In genomic region chr2:77274976-77275641, GRCm38 (mm10) we compare ENCODE assay signal across 15 mouse cellular contexts. TPM values are rescaled to one million over a fixed set of nuclear protein-coding genes. Genes with fewer than 3 reads are reported as not detected.
DNase-seq lines count a peak whose midpoint lies in the region; ATAC-seq and TF ChIP-seq lines count a peak whose summit lies in the region.
"Had no signal": no experiment of that assay in that cellular context is flagged by ENCODE, and none has a peak within 500 bp of the region (broad histone marks: within the 10 kb centered on the region; RNA-seq: fewer than 3 reads in every experiment).

No protein-coding gene starts in this region.

- H3K36me3 ChIP-seq in kidney, embryonic 16.5 days (ENCODE audit: insufficient read depth, low read length), result no peaks in the 10 kb centered on the region; the same call in 1 of the 2 replicates
- H3K36me3 ChIP-seq in small intestine, adult 2 months (ENCODE audit: control insufficient read depth, insufficient read depth, low read length), result no peaks in the 10 kb centered on the region
- H3K36me3 ChIP-seq: hindbrain, embryonic 15.5 days; limb, embryonic 12.5 days; liver, embryonic 13.5 days; midbrain, embryonic 15.5 days had no signal

- no peak overlapping the region for H3K9ac ChIP-seq in kidney, embryonic 16.5 days (replicated peaks; ENCODE audit: low read length)
- H3K9ac ChIP-seq: hindbrain, embryonic 15.5 days; limb, embryonic 12.5 days; liver, embryonic 13.5 days; midbrain, embryonic 15.5 days had no signal

- TF ChIP-seq CTCF in gastrocnemius, adult 2 months (IDR thresholded peaks at IDR 0.05), result no peak
- TF ChIP-seq CTCF in small intestine, adult 2 months (IDR thresholded peaks at IDR 0.05; ENCODE audit: extremely low read depth, insufficient read length, insufficient replicate concordance, low read depth, low read length), result no peak

- no peak for TF ChIP-seq POLR2A in small intestine, adult 2 months (IDR thresholded peaks at IDR 0.05; ENCODE audit: low read depth, low read length)

- peak overlapping the region; percentile 57 for H3K27ac ChIP-seq in gastrocnemius, adult 2 months
- peak overlapping the region; percentile 74 for H3K27ac ChIP-seq in kidney, embryonic 16.5 days (ENCODE audit: low read length)
- H3K27ac ChIP-seq in small intestine, adult 2 months (ENCODE audit: insufficient read depth, low read depth, low read length), result peak overlapping the region; percentile 36; the same call in 1 of the 2 replicates
- H3K27ac ChIP-seq: hindbrain, embryonic 15.5 days; limb, embryonic 12.5 days; liver, embryonic 13.5 days; midbrain, embryonic 15.5 days had no signal

- H3K4me1 ChIP-seq in kidney, embryonic 16.5 days (ENCODE audit: insufficient read depth, low read length), result peaks cover 39% of the 10 kb centered on the region
- H3K4me1 ChIP-seq in small intestine, adult 2 months (ENCODE audit: control insufficient read depth, insufficient read depth, insufficient read length, low read length), result peaks cover 17% of the 10 kb centered on the region; the same call in 1 of the 2 replicates

- no peaks in the 10 kb centered on the region for H3K27me3 ChIP-seq in kidney, embryonic 16.5 days (ENCODE audit: insufficient read depth, low read length)
- H3K27me3 ChIP-seq in small intestine, adult 2 months (ENCODE audit: control insufficient read depth, insufficient read depth, low read length), result no peaks in the 10 kb centered on the region
- H3K27me3 ChIP-seq: hindbrain, embryonic 15.5 days; limb, embryonic 12.5 days; midbrain, embryonic 15.5 days had no signal

- intact Hi-C loops in gastrocnemius, adult 2 months (cut with DNase I), result no loop called here

- no peak overlapping the region for H3K4me3 ChIP-seq in gastrocnemius, adult 2 months
- H3K4me3 ChIP-seq in kidney, embryonic 16.5 days (ENCODE audit: low read length), result no peak overlapping the region
- H3K4me3 ChIP-seq in small intestine, adult 2 months (ENCODE audit: low read depth, low read length), result no peak overlapping the region
- H3K4me3 ChIP-seq: erythroblast, embryonic 14.5 days; hindbrain, embryonic 15.5 days; limb, embryonic 12.5 days; liver, embryonic 13.5 days; midbrain, embryonic 15.5 days had no signal

- WGBS in kidney, embryonic 16.5 days, result 66% methylated on average over 9 of the region's 9 CpGs
- WGBS in small intestine, adult 2 months, result 41% methylated on average over 9 of the region's 9 CpGs

- H3K9me3 ChIP-seq in kidney, embryonic 16.5 days (ENCODE audit: low read length), result no peaks in the 10 kb centered on the region
- H3K9me3 ChIP-seq: hindbrain, embryonic 15.5 days; liver, embryonic 13.5 days; midbrain, embryonic 15.5 days had no signal

- no peak overlapping the region for H3K4me2 ChIP-seq in kidney, embryonic 16.5 days (replicated peaks; ENCODE audit: low read depth, low read length)
- H3K4me2 ChIP-seq: hindbrain, embryonic 15.5 days; limb, embryonic 12.5 days; liver, embryonic 13.5 days; midbrain, embryonic 15.5 days had no signal

- peak; percentile 56 for DNase-seq in gastrocnemius, adult 2 months
- no peak for DNase-seq in gastrocnemius, postnatal 25 days
- no peak for DNase-seq in kidney, postnatal 36 days
- DNase-seq in adrenal gland, postnatal 36 days, result peak; percentile 56 to 62
- no peak for DNase-seq in layer of hippocampus, postnatal 14 days (ENCODE audit: low spot score in 2 of 2)
- DNase-seq: cerebellum, adult 11 months; liver, embryonic 13.5 days; thymus, adult 2 months had no signal

- no peak for ATAC-seq in kidney, embryonic 16.5 days (ENCODE audit: low FRiP score, low TSS enrichment)
- ATAC-seq: forebrain, embryonic 14.5 days; midbrain, embryonic 15.5 days had no signal

RNA-seq across cellular contexts. Expression of gene Sestd1, which starts 5.3 kb away (rescaled TPM):
- 10 to 100 TPM in 1 of 2 experiments, 1 to 10 TPM in 1; 9.8 to 10.3 TPM for total RNA-seq in gastrocnemius, adult 2 months (2021)
- total RNA-seq in gastrocnemius, postnatal 25 days (2021), result 10 to 100 TPM in 1 of 2 experiments, 1 to 10 TPM in 1; 9.4 to 10.9 TPM
- polyA plus RNA-seq in kidney, embryonic 16.5 days (2015; fragmentation: Nextera tagmentation; extraction: Ambion mirVana), result 30.0 TPM in 2 replicates
- 10 to 100 TPM; 13.0 to 20.6 TPM for total RNA-seq in adrenal gland, postnatal 36 days (2021)
- polyA plus RNA-seq in small intestine, adult 2 months (2012; rRNA removed), result 3.9 and 7.8 TPM in 2 replicates
- total RNA-seq in layer of hippocampus, postnatal 14 days (2021), result 10 to 100 TPM; 66.7 to 71.9 TPM
- polyA plus RNA-seq: erythroblast, embryonic 14.5 days had no signal

Comparison
In these comparisons a context has a peak if more than half of its experiments do, and no peak if none do; other contexts are left out.
1. DNase-seq: peak in gastrocnemius, adult 2 months (single experiment) and adrenal gland, postnatal 36 days (2 of 2); none in gastrocnemius, postnatal 25 days (single experiment), kidney, postnatal 36 days (0 of 2) and layer of hippocampus, postnatal 14 days (0 of 2).
2. Peak in every context shown above with its lines, with median percentiles within 50 percentile points of each other: H3K27ac ChIP-seq.